Mouse (Mus musculus) stomach, postnatal 0 days (tissue): ENCODE data around the gene Ndufb4.

ENCODE experiments used
- CTCF ChIP-seq: IDR thresholded peaks from 2 replicates; pipeline ENCODE4 v1.5.1; 2016; ENCODE audit warnings: antibody characterized with exemption, low read depth, mild to moderate bottlenecking, moderate library complexity
- EP300 ChIP-seq: optimal IDR thresholded peaks from 2 replicates; pipeline ENCODE3; 2016; ENCODE audit warnings: antibody characterized with exemption

DNA sequence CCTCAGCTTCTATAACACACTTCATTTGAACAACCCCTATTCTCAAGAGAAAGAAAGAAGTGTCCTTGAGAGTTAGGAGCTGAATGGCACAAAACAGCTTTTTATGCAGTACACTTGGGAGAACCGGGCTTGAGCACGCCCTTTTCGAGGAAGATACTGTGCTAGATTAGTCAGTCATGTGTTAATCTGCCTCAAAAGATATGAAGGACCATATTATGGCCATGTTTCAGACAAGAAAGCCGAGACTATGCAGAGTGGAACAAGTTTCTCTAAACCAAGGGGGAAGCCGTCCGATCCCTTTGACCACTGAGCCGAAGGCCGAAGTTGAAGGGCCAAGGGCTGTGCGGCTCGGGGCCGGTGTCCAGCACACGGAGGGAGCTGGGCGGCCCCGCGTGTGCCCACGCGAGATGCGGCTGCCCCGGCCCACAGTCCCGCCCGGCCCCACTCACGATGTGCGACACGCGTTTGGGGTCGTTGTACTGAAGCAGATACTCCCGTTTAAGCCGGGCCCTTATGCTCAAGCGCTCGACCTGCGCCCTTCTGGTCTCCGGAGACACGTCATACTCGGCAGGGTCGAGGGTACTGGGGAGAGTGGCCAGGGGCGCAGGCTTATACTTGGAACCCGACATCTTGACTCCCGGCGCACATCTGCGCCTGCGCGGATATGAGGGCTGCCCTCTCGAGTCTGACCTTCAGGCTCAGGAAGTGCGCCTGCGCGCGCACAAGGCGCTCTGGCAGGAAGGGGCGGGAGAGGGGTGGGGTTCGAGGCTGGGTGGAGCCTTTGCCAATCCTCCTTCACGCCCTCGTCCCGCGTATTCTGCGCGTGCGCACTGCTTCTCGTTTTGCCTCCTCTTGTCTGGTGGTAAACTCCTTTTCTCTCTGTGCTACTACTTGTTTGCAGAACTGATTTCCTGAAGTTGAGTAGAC is at the start of gene Ndufb4:
- peak; percentile 2; the same call in 1 of the 2 replicates for TF ChIP-seq CTCF
- no peak for TF ChIP-seq EP300
